Mouse (Mus musculus) megakaryocyte-erythroid progenitor cell, adult 5-6 weeks (primary cell): Measurements from ENCODE around the gene Mpdu1. TPM values are rescaled to one million over a fixed set of nuclear protein-coding genes. Genes with fewer than 3 reads are reported as not detected.
A peak's percentile ranks its signal among the peaks of the same experiment; 100 is the strongest.
"Not testable (repeated sequence)": the region's sequence is repeated elsewhere in the genome, so short reads cannot be mapped to it uniquely, and the experiment has no call there.

Experiments used
- ATAC-seq: replicated peaks from 2 replicates; pipeline ENCODE4 v1.8.0; 2016; ENCODE audit warnings: mild to moderate bottlenecking, inconsistent platforms; ENCODE audit not compliant: severe bottlenecking, poor library complexity, low FRiP score, low TSS enrichment
- total RNA-seq, 2 experiments: library from RNA; stranded (forward) in 1 of 2; stranded (reverse) in 1 of 2; fragments of 200-1000, 215-1000 nt in 1 of 2; fragments of >200 nt in 1 of 2; fragmentation: Nextera tagmentation in 1 of 2; gene quantifications; 2 replicates each; pipeline ENCODE4 v1.2.3; 2014 to 2017

Mpdu1 gene
- total RNA-seq, 2 experiments from 2014 or later = 40.6 to 58.3 TPM

DNA sequence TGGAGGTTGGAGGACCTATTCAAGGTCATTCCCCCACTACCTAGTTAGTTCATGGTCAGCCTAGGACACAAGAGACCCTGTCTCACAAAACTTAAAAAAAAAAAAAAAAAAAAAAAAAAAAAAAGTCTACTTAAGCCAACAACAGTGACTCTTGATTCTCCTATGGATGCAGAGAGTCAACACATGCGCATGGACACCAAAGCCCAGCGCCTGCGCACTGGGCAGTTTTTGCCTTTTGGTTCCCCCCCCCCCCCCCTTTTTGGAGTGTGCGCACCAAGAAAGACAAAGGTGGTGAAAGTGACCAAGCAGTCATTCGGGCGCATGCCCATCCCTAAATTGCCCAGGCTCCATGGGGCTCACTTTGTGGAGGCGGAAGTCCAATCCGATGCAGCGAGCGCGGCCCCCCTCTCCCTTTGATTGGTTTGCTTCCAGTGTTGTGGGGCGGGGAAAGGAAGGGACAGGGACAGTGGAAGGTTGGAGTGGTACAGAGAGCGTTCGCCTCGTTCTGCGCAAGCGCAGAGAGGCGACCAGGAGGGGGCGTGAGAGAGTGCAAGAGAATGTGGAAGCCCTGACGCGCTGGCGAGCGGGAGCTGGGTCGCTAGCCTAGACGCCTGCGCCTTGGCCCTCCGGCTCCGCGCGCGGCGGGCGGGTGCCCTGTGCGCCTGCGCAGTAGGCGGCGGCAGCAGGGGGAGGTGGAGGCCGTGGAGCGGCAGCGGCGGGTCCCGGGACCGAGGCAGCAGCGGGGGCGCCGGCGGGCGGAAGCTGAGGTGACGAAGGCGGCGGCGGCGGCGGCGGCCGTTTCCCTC lies 30.0 kb downstream of the Mpdu1 start, which contains the start of gene Fxr2:
Gene Fxr2, plus strand, starts transcription at position 707 of the 806 bp plus-strand sequence.
- ATAC-seq = peak; percentile 97

DNA sequence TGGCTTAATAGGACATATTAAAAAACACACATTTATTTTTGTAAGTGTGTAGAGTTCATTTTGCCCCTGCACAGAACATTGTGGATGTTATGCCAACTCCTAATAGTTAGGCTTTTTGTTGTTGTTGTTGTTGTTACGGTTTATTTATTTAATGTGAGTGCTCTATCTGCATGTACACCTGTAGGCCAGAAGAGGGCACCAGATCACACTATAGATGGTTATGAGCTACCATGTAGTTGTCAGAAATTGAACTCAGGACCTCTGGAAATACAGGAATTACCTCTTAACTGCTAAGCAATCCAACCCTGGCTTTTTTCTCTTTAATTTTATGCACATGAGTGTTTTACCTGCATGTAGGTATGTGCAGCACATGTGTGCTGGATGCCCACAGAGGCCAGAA lies 32.6 kb downstream of the Mpdu1 start:
- ATAC-seq = no peak

DNA sequence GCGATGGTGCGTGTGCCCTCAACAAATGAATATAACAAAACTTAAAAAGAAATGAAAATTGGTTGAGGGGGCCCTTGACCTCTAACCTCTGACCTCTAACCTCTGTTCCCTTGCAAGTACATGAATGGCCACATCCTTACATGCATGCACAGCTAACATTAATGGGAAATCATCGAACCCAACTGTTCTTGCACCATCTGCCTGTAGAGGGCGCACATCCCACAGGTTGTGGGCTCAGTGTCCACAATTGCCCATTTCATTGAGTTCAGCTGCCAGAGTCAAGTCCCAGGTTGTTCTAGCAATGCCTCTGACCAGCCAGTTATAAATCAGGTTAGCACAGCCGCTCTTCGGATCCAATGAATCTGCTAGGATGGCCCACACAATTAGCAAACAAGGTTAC lies 34.2 kb downstream of the Mpdu1 start:
- peak; percentile 51 for ATAC-seq

DNA sequence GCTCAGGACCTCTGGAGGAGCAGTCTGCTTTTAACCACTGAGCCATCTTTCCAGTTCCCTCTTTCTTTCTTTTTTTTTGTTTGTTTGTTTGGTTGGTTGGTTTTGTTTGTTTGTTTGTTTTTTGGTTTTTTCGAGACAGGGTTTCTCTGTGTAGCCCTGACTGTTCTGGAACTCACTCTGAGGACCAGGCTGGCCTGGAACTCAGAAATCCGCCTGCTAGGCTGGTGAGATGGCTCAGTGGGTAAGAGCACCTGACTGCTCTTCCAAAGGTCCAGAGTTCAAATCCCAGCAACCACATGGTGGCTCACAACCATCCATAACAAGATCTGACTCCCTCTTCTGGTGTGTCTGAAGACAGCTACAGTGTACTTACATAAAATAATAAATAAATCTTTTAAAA lies 38.1 kb downstream of the Mpdu1 start:
- not testable (repeated sequence) for ATAC-seq

DNA sequence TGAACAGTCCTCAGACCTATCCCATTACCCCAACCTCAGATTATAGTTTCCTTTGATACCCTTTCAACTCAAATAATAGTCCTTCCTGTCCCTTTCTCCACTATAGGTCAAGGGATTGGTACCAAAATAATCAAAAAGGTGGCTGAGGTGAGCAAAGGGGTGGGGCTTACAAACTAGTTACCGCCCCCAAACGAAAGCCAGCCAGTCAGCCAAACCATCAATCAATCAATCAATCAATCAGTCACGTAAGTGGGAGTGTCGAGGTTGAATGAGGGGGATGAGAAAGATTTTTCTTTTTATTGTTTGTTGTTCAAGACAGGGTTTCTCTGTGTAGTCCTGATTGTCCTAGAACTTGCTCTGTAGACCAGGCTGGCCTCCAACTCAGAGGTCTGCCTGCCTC lies 39.4 kb downstream of the Mpdu1 start:
- no peak for ATAC-seq

DNA sequence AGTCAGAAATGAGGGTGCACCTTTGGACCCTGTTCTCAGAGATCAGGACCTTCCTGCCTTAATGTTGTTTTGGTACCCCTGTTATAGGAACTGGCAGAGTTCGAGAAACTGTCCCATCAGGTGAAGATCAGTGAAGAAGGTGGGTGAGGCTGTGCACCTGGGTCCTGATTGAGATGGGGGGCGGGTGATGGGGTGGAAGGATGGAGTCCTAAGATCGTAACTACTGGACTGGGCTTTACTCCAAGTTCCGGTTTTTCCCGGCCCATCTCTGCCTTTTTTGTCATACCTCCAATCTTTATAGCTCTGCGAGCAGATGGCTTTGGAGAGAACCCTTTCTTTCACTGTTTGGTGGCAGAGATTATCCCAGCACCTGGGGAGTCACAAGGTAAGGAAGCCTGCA lies 40.0 kb downstream of the Mpdu1 start:
- ATAC-seq = no peak

DNA sequence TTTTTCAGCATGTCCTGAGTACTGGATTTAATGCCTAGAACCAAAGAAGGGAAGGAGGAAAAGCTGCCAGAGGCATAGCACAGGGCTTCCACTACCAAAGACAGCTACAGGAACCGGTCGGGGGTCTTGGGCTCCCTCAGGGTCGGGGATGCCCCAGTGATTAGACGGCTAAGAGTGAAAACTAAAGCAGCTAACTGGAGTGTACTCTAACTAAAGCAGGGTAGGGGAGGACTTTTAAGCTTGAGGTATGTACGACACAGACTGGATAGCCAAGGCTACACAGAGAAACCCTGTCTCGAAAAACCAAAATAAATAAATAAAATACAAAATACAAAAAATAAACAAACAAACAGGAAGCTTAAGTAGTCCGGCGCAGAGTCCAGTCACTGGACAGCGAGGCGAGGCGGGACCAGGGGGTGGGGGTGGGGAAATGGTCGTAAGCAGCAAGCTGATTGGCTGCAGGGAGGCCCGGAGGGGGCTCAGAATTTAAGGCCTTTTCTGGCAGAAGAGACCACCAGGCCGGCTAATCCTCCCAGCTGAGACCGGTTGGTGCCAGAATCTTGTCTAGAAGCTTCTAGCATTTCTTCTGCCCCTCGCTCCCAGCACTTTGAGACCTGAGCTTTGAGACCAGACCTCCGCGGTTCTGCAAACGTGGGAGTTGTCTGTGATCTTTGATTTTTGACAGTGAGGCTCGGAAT lies 40.7 kb downstream of the Mpdu1 start, which contains the start of gene Sat2:
Gene Sat2, plus strand, starts transcription at position 454 of the 698 bp plus-strand sequence.
- ATAC-seq = no peak

DNA sequence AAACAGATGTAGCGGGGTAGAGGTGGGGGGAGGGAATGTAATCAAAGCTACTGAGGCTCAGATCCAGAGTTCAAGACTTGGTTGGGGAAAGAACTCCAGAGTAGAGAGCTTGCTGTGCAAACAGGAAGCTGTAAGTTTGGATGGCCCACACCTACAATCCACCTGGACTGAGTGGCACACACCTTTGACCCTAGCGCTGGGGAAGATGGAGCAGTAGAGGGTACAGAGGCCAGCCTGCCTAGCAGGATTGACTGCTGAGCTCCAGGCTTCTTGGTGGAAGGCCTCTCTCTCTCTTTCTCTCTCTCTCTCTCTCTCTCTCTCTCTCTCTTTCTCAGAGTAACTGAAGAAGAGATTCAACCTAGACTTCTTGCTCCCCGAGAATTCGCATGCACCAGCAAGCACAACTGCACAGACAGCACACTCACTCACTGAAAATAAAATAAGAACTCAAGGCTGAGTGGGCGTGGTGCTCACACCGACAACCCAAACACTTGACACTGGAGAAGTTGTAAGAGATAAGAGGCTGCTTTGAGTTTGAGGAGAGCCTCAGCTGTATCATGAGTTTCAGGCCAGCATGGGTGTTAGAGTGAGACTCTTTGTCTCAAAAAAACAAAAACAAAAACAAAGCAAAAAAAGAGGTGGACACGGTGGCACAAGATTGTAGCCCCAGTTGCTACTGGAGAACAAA lies 41.9 kb downstream of the Mpdu1 start:
- peak; percentile 76 for ATAC-seq

DNA sequence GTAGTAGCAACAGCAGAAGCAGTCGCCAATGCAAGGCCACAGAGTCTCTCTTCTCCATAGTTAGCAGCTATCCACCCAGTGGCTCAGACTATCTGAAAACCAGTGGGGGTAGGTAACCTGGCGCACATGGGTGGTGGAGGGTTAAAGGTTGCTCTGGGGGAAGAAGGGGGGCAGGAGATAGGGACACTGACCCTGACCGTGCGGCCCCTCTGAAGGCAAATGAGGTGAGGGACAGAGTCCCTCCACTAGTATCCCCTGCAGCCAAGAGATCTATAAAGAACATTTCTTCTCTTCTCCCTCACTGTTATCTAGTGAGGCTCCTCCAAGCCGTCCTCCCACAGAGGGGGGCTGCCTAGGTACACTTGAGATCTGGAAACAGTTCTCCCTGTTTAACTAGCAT lies 44.6 kb downstream of the Mpdu1 start, which contains the start of gene Shbg:
Gene Shbg, minus strand, starts transcription at position 101 of the 400 bp plus-strand sequence.
- ATAC-seq = no peak

DNA sequence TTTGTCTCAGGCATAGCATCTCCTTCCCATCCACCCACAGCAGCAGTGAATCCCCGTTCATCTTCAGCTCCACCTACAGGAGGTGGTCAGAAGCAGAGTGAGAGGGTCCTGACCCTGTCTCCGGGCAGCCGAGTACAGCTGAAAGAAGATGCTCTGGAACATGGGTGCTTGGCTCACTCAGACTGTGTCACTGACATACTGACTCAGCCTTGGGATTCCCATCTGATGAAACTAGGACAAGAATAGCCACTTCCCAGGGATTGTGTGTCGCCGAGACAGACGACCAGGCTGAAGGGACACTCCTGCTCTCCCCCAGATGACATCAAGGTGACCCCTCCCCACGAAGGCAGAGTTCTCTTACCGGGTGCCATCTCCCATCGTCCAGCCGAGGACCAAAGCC lies 45.7 kb downstream of the Mpdu1 start:
- ATAC-seq = no peak

DNA sequence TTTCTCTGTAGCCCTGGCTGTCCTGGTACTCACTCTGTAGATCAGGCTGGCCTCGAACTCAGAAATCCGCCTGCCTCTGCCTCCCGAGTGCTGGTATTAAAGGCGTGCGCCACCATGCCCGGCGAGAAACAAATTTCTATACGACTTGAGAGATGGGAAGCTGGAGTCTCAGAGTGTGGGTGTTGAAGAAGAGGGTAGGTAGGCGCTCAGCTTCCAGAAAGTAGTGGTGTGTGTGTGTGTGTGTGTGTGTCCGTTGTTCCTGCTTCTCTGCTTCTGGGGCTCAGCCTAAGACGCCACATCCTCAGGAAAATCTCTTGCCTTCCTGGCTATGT lies 48.2 kb downstream of the Mpdu1 start:
- ATAC-seq = not testable (repeated sequence)

DNA sequence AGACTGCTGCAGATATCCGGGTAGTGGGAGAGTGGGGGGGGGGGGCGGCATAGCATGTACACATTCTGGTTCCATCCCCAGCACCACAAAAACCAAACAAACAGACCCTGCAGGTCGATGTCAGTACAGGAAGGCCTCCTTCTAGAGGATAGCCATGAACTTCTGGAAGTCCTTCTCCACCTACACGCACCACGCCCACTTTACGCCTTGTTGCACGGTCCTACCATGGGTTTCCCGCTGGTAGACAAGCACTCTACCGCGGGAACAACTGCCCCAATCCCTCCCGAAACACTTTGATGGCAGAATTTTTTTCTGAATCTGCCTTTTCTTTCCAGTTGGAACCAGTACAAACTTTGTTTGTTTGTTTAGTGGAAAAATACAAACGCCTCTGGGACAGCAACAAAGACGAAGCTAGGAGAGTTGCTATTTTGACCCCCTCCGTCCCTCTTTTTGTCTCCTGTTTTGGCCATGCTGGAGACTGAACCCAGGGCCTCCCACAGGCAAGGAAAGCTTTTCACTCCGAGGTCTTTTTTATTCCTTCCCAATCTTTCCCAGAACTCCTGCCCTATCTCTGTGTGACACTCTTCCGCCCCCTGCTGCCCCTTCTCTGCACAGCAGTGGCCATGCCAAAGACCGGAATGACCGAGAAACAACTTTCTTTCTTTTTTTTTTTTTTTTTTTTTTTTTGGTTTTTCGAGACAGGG lies 48.7 kb downstream of the Mpdu1 start:
- no peak for ATAC-seq

DNA sequence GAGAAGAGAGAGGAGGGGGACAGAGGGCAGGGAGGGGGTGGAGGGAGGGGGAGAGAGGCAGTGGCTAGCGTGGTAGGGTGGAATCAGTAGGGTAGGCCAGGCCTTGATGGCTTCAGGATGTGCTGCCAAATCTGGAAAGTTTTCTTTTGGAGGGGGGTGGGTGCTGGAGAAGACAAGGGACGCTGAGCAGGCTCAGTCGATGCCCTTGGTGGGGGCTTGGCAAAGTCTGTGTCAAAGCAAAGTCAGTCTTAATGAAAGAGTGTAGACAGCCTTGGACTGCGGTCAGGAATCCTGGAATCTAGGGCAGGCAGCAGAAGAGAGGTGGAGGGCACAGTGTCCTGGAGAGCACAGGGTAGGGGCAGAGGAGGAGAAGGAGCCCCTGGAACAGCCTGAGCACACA lies 51.5 kb downstream of the Mpdu1 start:
- ATAC-seq = no peak

DNA sequence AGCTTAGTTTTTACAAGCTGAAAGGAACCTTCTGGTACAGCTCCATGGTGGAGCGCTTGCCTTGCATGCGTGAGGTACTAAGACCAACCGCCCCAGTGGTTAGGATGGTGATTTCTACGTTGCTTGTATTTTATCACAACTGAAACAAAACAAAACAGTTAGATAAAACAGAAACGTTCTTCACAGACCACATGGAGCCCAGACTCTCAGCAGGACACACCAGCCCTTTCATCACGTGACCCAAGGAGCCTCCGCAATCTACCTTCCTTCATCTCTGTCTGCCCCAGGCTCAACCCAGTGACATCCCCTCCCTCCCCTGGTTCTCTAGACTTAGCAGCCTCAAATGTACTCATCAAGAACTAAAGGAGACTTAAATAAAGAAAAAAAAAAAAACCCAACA lies 53.0 kb downstream of the Mpdu1 start:
- peak; percentile 45 for ATAC-seq

DNA sequence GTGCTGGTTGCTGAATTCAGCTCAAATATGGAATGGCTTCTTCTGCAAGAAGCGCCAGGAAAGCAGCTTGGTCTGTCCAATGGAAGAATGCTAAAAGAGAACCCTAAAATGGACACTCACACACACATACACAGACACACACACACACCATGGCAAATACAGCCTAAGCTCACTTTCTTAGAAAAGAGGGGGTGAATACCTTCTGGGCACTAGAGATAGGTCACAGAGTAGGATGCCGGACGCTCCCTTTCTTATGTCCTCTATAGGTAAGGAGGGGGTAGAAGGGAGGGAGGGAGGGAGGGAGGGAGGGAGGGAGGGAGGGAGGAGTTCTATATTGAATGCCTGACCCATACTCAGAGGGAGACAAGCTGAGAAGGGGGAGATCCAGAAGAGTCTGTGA lies 53.9 kb downstream of the Mpdu1 start:
- ATAC-seq = no peak

DNA sequence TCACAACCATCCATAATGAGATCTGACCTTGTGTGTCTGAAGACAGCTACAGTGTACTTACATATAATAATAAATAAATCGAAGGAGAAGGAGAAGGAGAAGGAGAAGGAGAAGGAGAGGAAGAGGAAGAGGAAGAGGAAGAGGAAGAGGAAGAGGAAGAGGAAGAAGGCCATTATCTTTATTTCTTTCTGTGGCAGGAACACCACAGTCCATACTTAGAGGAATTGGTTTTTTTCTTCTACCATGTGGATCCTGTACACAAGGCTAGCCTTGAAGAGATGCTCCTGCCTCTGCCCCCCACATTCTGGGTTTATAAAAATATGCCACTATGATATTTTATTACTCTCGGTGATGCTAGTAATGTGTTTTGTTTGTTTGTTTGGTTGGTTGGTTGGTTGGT lies 55.6 kb downstream of the Mpdu1 start:
- ATAC-seq = no peak
